Mouse (Mus musculus): ENCODE data around the gene Zfp260.
"Not testable (repeated sequence)": the region's sequence is repeated elsewhere in the genome, so short reads cannot be mapped to it uniquely, and the experiment has no call there.

Gene Zfp260

DNA sequence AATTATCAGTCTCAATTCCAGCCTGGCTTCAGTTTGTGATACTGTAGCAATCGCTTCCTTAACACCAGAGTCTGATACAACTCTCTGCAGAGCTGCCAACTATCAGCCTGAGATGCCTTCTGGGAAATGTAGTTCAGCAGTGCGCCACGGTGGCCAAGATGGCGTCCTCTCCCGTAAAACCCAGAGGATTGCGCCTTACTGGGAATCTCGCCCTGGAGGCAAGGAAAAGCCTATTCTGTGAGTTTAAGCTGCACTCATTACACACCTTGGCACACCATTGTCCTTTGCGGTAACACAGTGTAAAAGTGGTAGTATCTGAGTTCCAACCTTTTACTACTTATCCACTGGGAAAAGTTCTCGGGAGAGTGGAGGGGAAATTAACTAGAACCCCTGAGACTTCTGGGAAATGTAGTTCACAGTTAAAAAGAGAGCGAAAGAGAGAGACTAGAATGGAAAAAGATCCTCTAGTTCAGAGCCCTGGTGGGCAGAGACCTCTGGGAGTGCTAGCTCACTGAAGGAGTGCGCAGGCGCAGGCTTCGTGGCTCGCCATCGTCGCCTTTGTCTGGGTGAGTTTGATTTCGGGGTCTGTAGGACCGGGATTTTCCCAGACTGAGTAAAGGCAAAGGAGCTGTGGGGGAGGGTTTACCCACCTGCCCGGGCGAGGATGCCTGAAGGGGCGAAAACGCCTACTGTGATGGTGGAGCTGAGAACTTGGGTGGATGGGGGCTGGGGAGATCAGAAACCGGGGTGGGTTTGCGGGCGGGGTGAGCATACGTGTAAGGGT, at the start of gene Zfp260:
Zfp260 (plus strand) TSS at position 132 of the 784 bp plus-strand sequence.
- DNase-seq (ENCODE audit: extremely low read depth, insufficient read length, low spot score) = peak; percentile 81

DNA sequence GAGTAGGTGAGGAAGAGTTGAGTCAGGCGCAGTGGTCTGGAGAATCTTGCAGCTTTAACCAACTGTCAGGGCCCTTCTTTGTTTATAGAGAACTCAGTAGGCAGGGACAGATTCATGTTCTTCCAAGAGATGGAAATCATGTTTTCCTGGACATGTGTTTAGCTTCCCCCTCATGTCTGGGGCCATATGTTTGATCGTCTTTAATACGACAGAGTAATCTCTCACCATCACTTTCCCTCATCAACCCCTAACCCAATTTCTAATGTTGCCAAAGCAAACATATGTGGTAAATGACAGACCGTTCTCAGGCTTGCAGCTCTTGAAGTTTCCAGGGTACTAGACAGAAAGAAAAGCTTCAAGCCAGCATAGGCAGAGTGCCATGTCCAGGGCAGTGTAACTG, 46.5 kb upstream of the Zfp260 start:
- no peak for DNase-seq (ENCODE audit: extremely low read depth, insufficient read length, low spot score)

DNA sequence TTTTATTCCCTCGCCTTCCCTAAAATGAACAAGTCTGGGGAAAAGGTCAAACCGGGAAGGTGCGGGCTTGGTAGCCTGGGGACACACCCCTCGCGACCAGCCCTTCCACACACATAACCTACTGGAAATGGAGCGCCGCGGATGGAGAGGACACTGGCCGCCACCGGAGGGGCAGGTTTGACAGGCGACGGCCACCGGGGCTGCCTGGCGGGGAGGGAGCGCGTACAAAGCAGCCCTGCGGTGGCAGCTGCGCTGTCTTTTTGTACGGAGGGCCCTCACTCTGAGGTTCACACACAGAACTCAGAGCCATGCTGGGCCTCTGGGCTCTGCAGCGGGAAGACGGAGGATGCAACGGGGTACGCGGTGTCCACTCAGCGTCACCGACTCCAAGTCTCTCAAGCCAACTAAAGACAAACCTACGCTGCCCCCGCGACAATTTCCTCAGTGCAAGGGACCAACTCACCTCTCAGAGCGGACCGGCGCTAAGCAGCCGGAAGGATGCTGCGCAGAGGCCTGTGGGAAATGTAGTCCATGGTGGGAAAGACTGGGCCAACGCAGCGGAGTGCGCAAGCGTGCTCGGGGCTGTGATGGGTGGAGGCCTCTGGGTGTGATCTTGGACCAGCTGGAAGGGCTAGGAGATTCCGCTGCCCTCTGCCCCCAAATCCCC, 43.6 kb upstream of the Zfp260 start, which contains the start of gene Zfp14:
Zfp14 (minus strand) TSS at position 499 of the 667 bp plus-strand sequence.
- DNase-seq (ENCODE audit: extremely low read depth, insufficient read length, low spot score) = peak; percentile 66

- no peak for DNase-seq (ENCODE audit: extremely low read depth, insufficient read length, low spot score)
These were observed 41.0 kb upstream of the Zfp260 start for GRCm38 (mm10) chr7:30053591-30053990.

- DNase-seq (ENCODE audit: extremely low read depth, insufficient read length, low spot score) = no peak
These were observed 34.2 kb upstream of the Zfp260 start for GRCm38 (mm10) chr7:30060341-30060740.

GRCm38 (mm10) chr7:30062478-30062877, 32.1 kb upstream of the Zfp260 start:
- no peak for DNase-seq (ENCODE audit: extremely low read depth, insufficient read length, low spot score)

GRCm38 (mm10) chr7:30064622-30065021, 30.0 kb upstream of the Zfp260 start:
- DNase-seq (ENCODE audit: extremely low read depth, insufficient read length, low spot score) = no peak

- peak; percentile 87 for DNase-seq (ENCODE audit: extremely low read depth, insufficient read length, low spot score)
These were observed 22.2 kb upstream of the Zfp260 start, which contains the start of gene Zfp82 for GRCm38 (mm10) chr7:30072146-30073028. Gene Zfp82, minus strand, starts transcription at chr7:30072900.

GRCm38 (mm10) chr7:30086524-30086923, 8.1 kb upstream of the Zfp260 start:
- DNase-seq (ENCODE audit: extremely low read depth, insufficient read length, low spot score) = peak; percentile 40

DNA sequence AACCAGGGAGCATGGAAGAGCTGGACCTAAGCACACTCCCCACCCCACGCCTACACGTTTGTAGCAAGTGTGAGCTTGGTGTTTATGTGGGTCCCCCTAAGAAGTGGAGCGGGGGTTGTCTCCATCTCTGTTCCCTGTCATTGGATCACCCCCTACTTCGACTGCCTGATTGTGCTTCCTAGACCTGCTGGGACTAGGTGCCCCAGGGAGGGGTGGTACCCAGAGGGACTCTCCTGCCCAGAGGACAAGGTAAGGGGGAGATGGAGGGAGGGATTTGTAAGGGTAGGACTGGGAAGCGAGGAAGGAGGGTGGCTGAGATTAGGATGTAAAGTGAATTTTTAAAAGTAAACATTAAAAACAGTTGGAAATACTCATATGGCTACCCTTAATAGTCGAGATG, 5.2 kb upstream of the Zfp260 start:
- DNase-seq (ENCODE audit: extremely low read depth, insufficient read length, low spot score) = no peak

DNA sequence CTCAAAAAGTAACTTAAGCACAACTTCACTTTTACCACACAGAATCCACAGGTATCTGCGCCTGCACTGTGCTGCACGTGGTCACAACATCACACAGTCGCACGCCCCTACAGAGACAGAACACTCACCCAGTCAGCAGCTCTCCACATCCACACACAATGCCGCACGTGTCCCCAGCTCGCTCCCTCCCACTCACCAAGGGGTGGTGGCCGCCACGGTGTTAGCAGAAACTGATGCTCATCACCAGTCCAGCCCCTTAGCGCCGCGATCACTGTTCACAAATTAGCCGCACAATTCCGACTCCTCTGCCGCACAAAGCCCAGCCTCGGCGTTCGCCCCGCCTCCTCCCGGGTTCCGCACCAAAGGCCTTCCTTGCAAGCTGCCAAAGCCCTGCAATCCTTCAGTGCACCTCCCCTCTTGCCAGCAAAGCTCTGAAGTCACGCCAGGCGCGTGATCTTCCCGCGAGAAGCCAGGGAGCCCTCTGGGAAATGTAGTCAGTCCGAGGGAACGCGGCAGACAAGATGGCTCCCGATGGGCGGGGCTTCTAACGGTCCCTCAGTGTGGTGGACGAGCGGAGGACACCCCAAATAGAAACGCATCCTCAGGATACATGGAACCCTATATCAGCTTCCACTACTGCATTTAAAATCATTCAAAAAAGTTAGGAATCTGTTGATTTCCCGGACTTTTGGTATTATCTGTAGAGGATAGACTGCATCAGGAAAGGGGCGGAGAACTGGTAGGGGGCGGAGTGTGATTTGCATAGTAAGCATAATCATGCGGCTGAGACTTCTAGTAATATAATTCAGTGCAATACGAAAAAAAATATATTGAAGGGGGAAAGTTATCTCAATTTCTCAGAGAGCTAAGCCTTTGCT, 4.2 kb upstream of the Zfp260 start, which contains the start of the genes Gm26920 and Zfp566:
Gm26920 (minus strand) TSS at position 319 of the 878 bp plus-strand sequence.
Zfp566 (minus strand) TSS at position 436 of the 878 bp plus-strand sequence.
- peak; percentile 96 for DNase-seq (ENCODE audit: extremely low read depth, insufficient read length, low spot score)

- peak; percentile 42 for DNase-seq (ENCODE audit: extremely low read depth, insufficient read length, low spot score)
These were observed 3.5 kb upstream of the Zfp260 start for GRCm38 (mm10) chr7:30090970-30091585.

DNA sequence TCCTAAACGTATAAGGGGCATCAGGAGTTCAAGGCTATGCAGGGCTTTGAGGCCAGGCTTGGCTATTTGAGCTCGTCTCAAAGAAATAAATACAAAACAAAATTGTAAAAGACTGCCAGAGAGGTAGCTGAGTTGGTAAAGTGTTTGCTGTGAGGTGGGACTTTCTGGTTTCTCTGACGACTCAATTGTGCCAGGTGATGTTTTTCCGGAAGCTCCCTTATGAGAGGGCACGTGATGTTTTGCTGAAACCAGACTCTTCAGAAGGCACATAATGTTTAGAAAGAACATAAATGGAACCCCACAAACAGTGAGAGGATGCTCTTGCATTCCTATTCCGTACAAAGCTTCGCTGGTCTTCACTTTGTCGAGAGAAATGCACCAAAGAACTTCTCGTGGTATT, 1.9 kb upstream of the Zfp260 start:
- DNase-seq (ENCODE audit: extremely low read depth, insufficient read length, low spot score) = no peak

DNA sequence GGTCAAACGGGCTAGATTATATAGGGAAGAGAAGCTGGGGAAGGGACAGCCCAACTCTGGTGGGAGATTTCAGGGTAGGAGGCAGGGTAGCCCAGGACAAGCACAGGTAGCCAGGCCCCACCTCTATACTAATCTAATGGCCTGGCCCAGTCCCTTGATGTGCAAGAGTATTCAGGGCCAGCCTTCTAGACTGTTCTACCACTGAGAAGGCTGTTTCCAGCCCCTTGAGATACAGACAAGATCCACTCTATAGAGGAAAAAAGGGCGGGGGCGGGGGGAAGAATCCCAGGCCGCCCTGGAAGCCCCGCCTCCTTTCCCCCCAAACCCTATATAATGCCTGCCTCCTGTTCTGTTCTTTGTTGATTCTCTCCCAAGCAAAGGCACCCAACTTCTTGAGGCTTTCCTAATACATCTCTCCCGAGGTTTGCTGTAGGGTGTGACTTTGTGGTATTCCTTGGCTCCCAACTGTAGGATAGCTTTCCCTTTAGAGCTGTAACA, 610 bp upstream of the Zfp260 start:
- no peak for DNase-seq (ENCODE audit: extremely low read depth, insufficient read length, low spot score)

GRCm38 (mm10) chr7:30095551-30096125, 1.1 kb downstream of the Zfp260 start:
- no peak for DNase-seq (ENCODE audit: extremely low read depth, insufficient read length, low spot score)

DNA sequence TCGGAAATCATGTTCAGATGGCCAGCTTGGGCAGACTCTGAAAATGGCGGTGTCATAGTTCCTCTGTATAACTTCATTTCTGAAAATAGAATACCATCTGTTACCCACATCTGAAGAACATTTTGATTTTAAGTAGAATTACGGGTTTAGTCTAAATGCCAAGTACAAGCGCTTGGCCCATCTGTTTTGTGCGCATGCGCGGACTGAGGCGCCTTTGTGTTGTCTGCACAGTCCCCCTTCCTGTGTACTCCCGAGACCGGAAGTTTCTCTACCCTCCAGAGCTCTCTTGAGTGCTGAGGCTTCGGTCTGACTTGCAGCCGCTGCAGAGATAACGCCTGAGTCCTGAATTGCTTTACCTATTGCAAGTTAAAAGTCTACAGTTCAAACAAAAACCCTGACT, 4.7 kb downstream of the Zfp260 start:
- DNase-seq (ENCODE audit: extremely low read depth, insufficient read length, low spot score) = no peak

- no peak for DNase-seq (ENCODE audit: extremely low read depth, insufficient read length, low spot score)
These were observed 21.5 kb downstream of the Zfp260 start for GRCm38 (mm10) chr7:30116076-30116475.

GRCm38 (mm10) chr7:30117935-30118334, 23.4 kb downstream of the Zfp260 start:
- DNase-seq (ENCODE audit: extremely low read depth, insufficient read length, low spot score) = not testable (repeated sequence)

Data from 3134 (cell line).